ENCODE assay signal across 15 mouse cellular contexts in the genomic region with DNA sequence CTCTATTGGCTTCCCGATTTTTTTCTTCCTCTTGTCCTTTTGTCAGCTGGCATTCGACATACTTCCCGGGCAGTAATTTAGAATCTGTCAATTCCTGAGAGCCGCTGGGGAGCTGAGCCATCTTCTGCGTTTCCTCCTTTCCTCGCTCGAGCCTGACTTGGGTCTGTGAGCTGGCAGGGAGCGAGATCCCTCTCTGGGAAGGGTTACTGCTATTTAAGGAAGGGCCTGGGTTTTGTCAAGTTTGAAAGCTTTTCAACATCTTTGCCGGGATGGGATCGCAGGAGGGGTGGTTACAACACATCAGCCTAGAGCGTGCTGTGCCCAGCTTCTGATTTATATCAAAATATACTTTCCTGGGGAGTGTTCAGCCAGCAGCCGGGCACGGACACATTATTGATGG.
DNase-seq lines count a peak whose midpoint lies in the region; ATAC-seq and TF ChIP-seq lines count a peak whose summit lies in the region.
"Had no signal": no experiment of that assay in that cellular context is flagged by ENCODE, and none has a peak within 500 bp of the region (broad histone marks: within the 10 kb centered on the region; RNA-seq: fewer than 3 reads in every experiment).

No protein-coding gene starts in this region.

- no peak for TF ChIP-seq CTCF in intestine, postnatal 0 days (IDR thresholded peaks at IDR 0.05; ENCODE audit: low read depth)

- H3K4me1 ChIP-seq in heart, embryonic 10.5 days = peaks cover 17% of the 10 kb centered on the region
- H3K4me1 ChIP-seq in intestine, embryonic 14.5 days (replicated peaks; ENCODE audit: control insufficient read depth, insufficient read depth, low read length) = peaks cover 23% of the 10 kb centered on the region; the same call in 1 of the 2 replicates
- no peaks in the 10 kb centered on the region for H3K4me1 ChIP-seq in intestine, postnatal 0 days (replicated peaks; ENCODE audit: control insufficient read depth, insufficient read depth, low read length)
- peaks cover 7% of the 10 kb centered on the region for H3K4me1 ChIP-seq in neural tube, embryonic 15.5 days

- no peaks in the 10 kb centered on the region for H3K9me3 ChIP-seq in heart, embryonic 10.5 days
- H3K9me3 ChIP-seq in intestine, embryonic 14.5 days (ENCODE audit: control insufficient read depth, low read length) = no peaks in the 10 kb centered on the region
- H3K9me3 ChIP-seq in intestine, postnatal 0 days (ENCODE audit: control insufficient read depth) = no peaks in the 10 kb centered on the region
- no peaks in the 10 kb centered on the region for H3K9me3 ChIP-seq in neural tube, embryonic 15.5 days (replicated peaks)

- peak overlapping the region; percentile 36 for H3K4me2 ChIP-seq in intestine, embryonic 14.5 days (ENCODE audit: low read length)
- H3K4me2 ChIP-seq in intestine, postnatal 0 days (replicated peaks; ENCODE audit: low read depth) = no peak overlapping the region
- peak overlapping the region; percentile 9; the same call in 1 of the 2 replicates for H3K4me2 ChIP-seq in neural tube, embryonic 15.5 days

- WGBS in heart, embryonic 10.5 days = 7% methylated on average over 13 of the region's 13 CpGs
- 8% methylated on average over 13 of the region's 13 CpGs for WGBS in intestine, embryonic 14.5 days
- 23% methylated on average over 13 of the region's 13 CpGs for WGBS in intestine, postnatal 0 days
- 20% methylated on average over 13 of the region's 13 CpGs for WGBS in neural tube, embryonic 15.5 days

- no peaks in the 10 kb centered on the region for H3K36me3 ChIP-seq in heart, embryonic 10.5 days
- H3K36me3 ChIP-seq in intestine, embryonic 14.5 days (ENCODE audit: control insufficient read depth, insufficient read depth, low read length) = no peaks in the 10 kb centered on the region
- H3K36me3 ChIP-seq in intestine, postnatal 0 days (ENCODE audit: control insufficient read depth, insufficient read depth) = no peaks in the 10 kb centered on the region
- no peaks in the 10 kb centered on the region for H3K36me3 ChIP-seq in neural tube, embryonic 15.5 days

- intact Hi-C loops in heart, postnatal 14 days (cut with DNase I) = loop anchor here (5.0 kb wide), 1 partner anchor 542 kb away; a partner anchor contains a TSS

- H3K27ac ChIP-seq in heart, embryonic 10.5 days = peak overlapping the region; percentile 42
- H3K27ac ChIP-seq in intestine, embryonic 14.5 days (ENCODE audit: low read depth) = peak overlapping the region; percentile 24; the same call in 1 of the 2 replicates
- H3K27ac ChIP-seq in intestine, postnatal 0 days (ENCODE audit: low read depth, low read length) = no peak overlapping the region
- H3K27ac ChIP-seq in neural tube, embryonic 15.5 days (replicated peaks) = no peak overlapping the region

- DNase-seq in heart, embryonic 10.5 days (ENCODE audit: low spot score) = no peak
- no peak for DNase-seq in heart, postnatal 14 days
- no peak for DNase-seq in intestine, embryonic 14.5 days (ENCODE audit: low spot score)
- DNase-seq in neural tube, embryonic 10.5 days (ENCODE audit: extremely low spot score, low spot score) = no peak
- DNase-seq in yolk sac, embryonic 10.5 days (ENCODE audit: low spot score) = peak; percentile 69
- DNase-seq: adrenal gland, postnatal 14 days; cerebellum, postnatal 14 days; kidney, adult 9 months; layer of hippocampus, postnatal 36 days; midbrain, embryonic 14.5 days; retina, postnatal 1 day had no signal

- peak overlapping the region; percentile 36 for H3K4me3 ChIP-seq in heart, embryonic 10.5 days
- H3K4me3 ChIP-seq in intestine, embryonic 14.5 days (ENCODE audit: low read depth, low read length) = no peak overlapping the region
- H3K4me3 ChIP-seq in intestine, postnatal 0 days (ENCODE audit: low read depth, low read length) = no peak overlapping the region
- H3K4me3 ChIP-seq in neural tube, embryonic 15.5 days (replicated peaks) = no peak overlapping the region
- H3K4me3 ChIP-seq: erythroblast, embryonic 14.5 days had no signal

- no peak overlapping the region for H3K9ac ChIP-seq in intestine, embryonic 14.5 days (ENCODE audit: low read length)
- H3K9ac ChIP-seq in intestine, postnatal 0 days (ENCODE audit: low read depth, low read length) = no peak overlapping the region
- no peak overlapping the region for H3K9ac ChIP-seq in neural tube, embryonic 15.5 days (replicated peaks)

- no peak for ATAC-seq in intestine, embryonic 14.5 days (replicated peaks; ENCODE audit: low FRiP score, low TSS enrichment, low read depth)
- ATAC-seq in intestine, postnatal 0 days = no peak
- ATAC-seq in neural tube, embryonic 15.5 days (ENCODE audit: low FRiP score) = no peak
- ATAC-seq in erythroblast, adult 5-6 weeks (replicated peaks; ENCODE audit: low FRiP score, poor library complexity, severe bottlenecking) = no peak

- H3K27me3 ChIP-seq in heart, embryonic 10.5 days (ENCODE audit: insufficient read depth, poor library complexity, severe bottlenecking) = no peaks in the 10 kb centered on the region
- H3K27me3 ChIP-seq in intestine, embryonic 14.5 days (replicated peaks; ENCODE audit: control insufficient read depth, insufficient read depth, low read length) = no peaks in the 10 kb centered on the region
- 0 out of 2 replicates have a peak, but pooled peaks cover 4% of the 10 kb centered on the region for H3K27me3 ChIP-seq in intestine, postnatal 0 days (replicated peaks; ENCODE audit: control insufficient read depth, insufficient read depth, low read length)
- peaks cover 6% of the 10 kb centered on the region for H3K27me3 ChIP-seq in neural tube, embryonic 15.5 days (replicated peaks)

Comparison
In these comparisons a context has a peak if more than half of its experiments do, and no peak if none do; other contexts are left out.
1. H3K27ac ChIP-seq: peak in heart, embryonic 10.5 days (single experiment) and intestine, embryonic 14.5 days (single experiment); none in intestine, postnatal 0 days (single experiment) and neural tube, embryonic 15.5 days (single experiment).